21 mouse cellular contexts compared by ENCODE assay signal in the genomic region with DNA sequence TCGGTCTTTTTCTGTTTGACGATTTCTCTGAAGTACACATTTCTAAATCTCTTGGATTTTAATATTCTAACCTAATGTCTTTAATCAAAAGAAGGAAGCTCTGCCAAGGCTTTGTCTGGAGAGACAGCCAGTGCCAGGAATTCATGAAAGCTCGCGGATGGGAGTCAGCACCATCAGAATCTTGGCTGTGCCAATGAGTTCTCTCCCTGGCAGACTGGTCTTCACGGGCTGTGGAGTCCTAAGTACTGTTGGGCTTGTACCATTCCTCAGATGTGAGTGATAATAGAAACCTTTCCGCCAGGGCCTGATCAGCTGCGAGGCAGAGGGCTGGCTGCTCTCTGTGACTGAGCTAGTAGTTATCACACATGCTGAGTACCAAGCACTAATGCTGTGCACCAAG. TPM values are rescaled to one million over a fixed set of nuclear protein-coding genes. Genes with fewer than 3 reads are reported as not detected.
DNase-seq lines count a peak whose midpoint lies in the region; ATAC-seq and TF ChIP-seq lines count a peak whose summit lies in the region.
"Had no signal": no experiment of that assay in that cellular context is flagged by ENCODE, and none has a peak within 500 bp of the region (broad histone marks: within the 10 kb centered on the region; RNA-seq: fewer than 3 reads in every experiment).

No protein-coding gene starts in this region.

- H3K27me3 ChIP-seq in embryonic facial prominence, embryonic 15.5 days: no peaks in the 10 kb centered on the region
- H3K27me3 ChIP-seq: forebrain, embryonic 12.5 days; liver, embryonic 13.5 days; lung, embryonic 15.5 days had no signal

- no peak overlapping the region for H3K9ac ChIP-seq in embryonic facial prominence, embryonic 15.5 days
- H3K9ac ChIP-seq: forebrain, embryonic 12.5 days; liver, embryonic 13.5 days; lung, embryonic 15.5 days had no signal

- 72% methylated on average over 7 of the region's 7 CpGs for WGBS in embryonic facial prominence, embryonic 15.5 days

- H3K4me3 ChIP-seq in layer of hippocampus, adult 2 months: no peak overlapping the region
- H3K4me3 ChIP-seq in embryonic facial prominence, embryonic 15.5 days (replicated peaks): no peak overlapping the region
- H3K4me3 ChIP-seq: forebrain, embryonic 12.5 days; liver, embryonic 13.5 days; lung, embryonic 15.5 days; midbrain, embryonic 10.5 days had no signal

- TF ChIP-seq CTCF in layer of hippocampus, adult 2 months (conservative IDR thresholded peaks at IDR 0.05): no peak

- H3K4me1 ChIP-seq in embryonic facial prominence, embryonic 15.5 days: no peaks in the 10 kb centered on the region
- H3K4me1 ChIP-seq: forebrain, embryonic 12.5 days; liver, embryonic 13.5 days; lung, embryonic 15.5 days; midbrain, embryonic 10.5 days had no signal

- no peak for ATAC-seq in embryonic facial prominence, embryonic 15.5 days (ENCODE audit: insufficient number of reproducible peaks, low FRiP score, low TSS enrichment, low read depth)
- ATAC-seq: CD4-positive, CD25-positive, alpha-beta regulatory T cell, adult 4 months; hindbrain, embryonic 16.5 days; intestine, embryonic 16.5 days had no signal

- DNase-seq in cerebellum, adult 11-12 months: peak; percentile 49
- DNase-seq in cerebellum, adult 8-10 months: no peak
- DNase-seq in layer of hippocampus, adult 2 months (ENCODE audit: low spot score in 2 of 2): peak in 1 of 2 experiments; percentile 50
- no peak for DNase-seq in layer of hippocampus, adult 9-10 months (ENCODE audit: low spot score)
- peak; percentile 80 for DNase-seq in brain, adult 2 months (ENCODE audit: low read depth, low spot score)
- DNase-seq in kidney, postnatal 36 days: no peak
- DNase-seq in thymus, postnatal 25 days: no peak
- DNase-seq: adrenal gland, postnatal 36 days; liver, embryonic 13.5 days; retina, postnatal 1 day; thymus, postnatal 4 days had no signal

- H3K36me3 ChIP-seq in embryonic facial prominence, embryonic 15.5 days: peaks cover 22% of the 10 kb centered on the region
- H3K36me3 ChIP-seq: midbrain, embryonic 10.5 days had no signal

- H3K9me3 ChIP-seq in embryonic facial prominence, embryonic 15.5 days (replicated peaks): no peaks in the 10 kb centered on the region
- H3K9me3 ChIP-seq: forebrain, embryonic 12.5 days; G1E; liver, embryonic 13.5 days; lung, embryonic 15.5 days; midbrain, embryonic 10.5 days had no signal

- H3K27ac ChIP-seq in layer of hippocampus, adult 2 months: peak overlapping the region; percentile 21
- H3K27ac ChIP-seq in embryonic facial prominence, embryonic 15.5 days (replicated peaks): peak overlapping the region; percentile 48; the same call in 1 of the 2 replicates
- H3K27ac ChIP-seq: forebrain, embryonic 12.5 days; liver, embryonic 13.5 days; lung, embryonic 15.5 days; macrophage; midbrain, embryonic 10.5 days; stomach, postnatal 0 days had no signal

- no peak overlapping the region for H3K4me2 ChIP-seq in embryonic facial prominence, embryonic 15.5 days (replicated peaks)
- H3K4me2 ChIP-seq: forebrain, embryonic 12.5 days; liver, embryonic 13.5 days; lung, embryonic 15.5 days had no signal

RNA-seq across cellular contexts. Expression of gene Pxk, which starts 25.1 kb away (rescaled TPM):
- total RNA-seq in layer of hippocampus, adult 2 months (2021): 10 to 100 TPM; 28.5 to 28.9 TPM
- polyA plus RNA-seq in embryonic facial prominence, embryonic 15.5 days (2015; fragmentation: Nextera tagmentation; extraction: Ambion mirVana): 41.5 and 41.6 TPM in 2 replicates

RNA-seq across cellular contexts. Expression of gene Rpp14, which starts 43.0 kb away (rescaled TPM):
- total RNA-seq in layer of hippocampus, adult 2 months (2021): 10 to 100 TPM; 30.5 to 31.7 TPM
- 45.2 and 51.9 TPM in 2 replicates for polyA plus RNA-seq in embryonic facial prominence, embryonic 15.5 days (2015; fragmentation: Nextera tagmentation; extraction: Ambion mirVana)

RNA-seq across cellular contexts. Expression of gene Pdhb, which starts 49.7 kb away (rescaled TPM):
- total RNA-seq in layer of hippocampus, adult 2 months (2021): 100 to 1,000 TPM; 176 to 185 TPM
- polyA plus RNA-seq in embryonic facial prominence, embryonic 15.5 days (2015; fragmentation: Nextera tagmentation; extraction: Ambion mirVana): 184 and 195 TPM in 2 replicates

Comparison
In these comparisons a context has a peak if more than half of its experiments do, and no peak if none do; other contexts are left out.
1. DNase-seq: peak in cerebellum, adult 11-12 months (single experiment) and brain, adult 2 months (single experiment); none in cerebellum, adult 8-10 months (single experiment), layer of hippocampus, adult 9-10 months (single experiment), kidney, postnatal 36 days (0 of 2) and thymus, postnatal 25 days (single experiment).